Mouse (Mus musculus) cerebellum, postnatal 14 days (tissue): Measurements from ENCODE around the gene Gm49366.
"Not testable (repeated sequence)": the region's sequence is repeated elsewhere in the genome, so short reads cannot be mapped to it uniquely, and the experiment has no call there.

Experiments
- DNase-seq, 2 experiments: peaks; one replicate each; pipeline ENCODE4 v3.0.0; 2021; ENCODE audit warnings: mixed read lengths in 2 of 2

Gene Gm49366

GRCm38 (mm10) chr12:84094666-84095065 lies 55.9 kb downstream of the Gm49366 start:
- DNase-seq: not testable (repeated sequence)

GRCm38 (mm10) chr12:84099605-84100004 lies 60.9 kb downstream of the Gm49366 start:
- no peak for DNase-seq

DNA sequence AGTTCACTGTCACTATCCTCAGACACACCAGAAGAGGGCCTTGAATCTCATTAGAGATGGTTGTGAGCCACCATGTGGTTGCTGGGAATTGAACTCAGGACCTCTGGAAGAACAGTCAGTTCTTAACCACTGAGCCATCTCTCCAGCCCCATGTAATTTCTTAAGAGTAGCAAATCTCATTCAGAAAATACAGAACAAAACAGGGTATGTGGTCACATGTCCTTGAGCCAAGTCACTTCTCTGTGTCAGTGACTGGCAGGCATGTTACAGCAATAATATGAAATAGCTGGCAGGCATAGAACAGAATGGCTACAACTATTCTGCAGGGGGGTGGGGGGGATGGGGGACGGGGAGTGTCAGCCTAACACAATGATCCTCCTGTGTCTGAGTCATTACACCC lies 61.3 kb downstream of the Gm49366 start:
- no peak for DNase-seq

- DNase-seq: peak; percentile 52 to 60
Observed at GRCm38 (mm10) chr12:84100604-84101492, 62.1 kb downstream of the Gm49366 start, which contains the start of gene Acot6. Gene Acot6, plus strand, starts transcription at chr12:84100654.

DNA sequence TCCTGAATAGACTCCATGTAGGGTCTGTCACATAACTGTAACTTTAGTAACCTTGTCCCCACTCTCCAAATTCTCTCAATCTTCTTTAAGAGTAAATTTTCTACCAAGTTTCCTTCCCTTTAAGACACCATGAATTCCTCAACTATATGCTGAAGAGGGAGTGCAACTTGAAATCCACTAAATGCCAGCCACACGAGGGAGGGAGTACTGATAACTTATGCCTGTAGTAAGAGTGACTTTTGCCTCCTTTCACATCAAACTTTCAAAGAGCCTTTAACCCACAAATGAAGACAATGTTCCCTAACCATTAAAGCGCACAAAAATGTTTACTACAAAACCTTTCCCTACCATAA lies 62.7 kb downstream of the Gm49366 start:
- DNase-seq: no peak

- DNase-seq: no peak
Observed at GRCm38 (mm10) chr12:84107012-84107411, 68.3 kb downstream of the Gm49366 start.

DNA sequence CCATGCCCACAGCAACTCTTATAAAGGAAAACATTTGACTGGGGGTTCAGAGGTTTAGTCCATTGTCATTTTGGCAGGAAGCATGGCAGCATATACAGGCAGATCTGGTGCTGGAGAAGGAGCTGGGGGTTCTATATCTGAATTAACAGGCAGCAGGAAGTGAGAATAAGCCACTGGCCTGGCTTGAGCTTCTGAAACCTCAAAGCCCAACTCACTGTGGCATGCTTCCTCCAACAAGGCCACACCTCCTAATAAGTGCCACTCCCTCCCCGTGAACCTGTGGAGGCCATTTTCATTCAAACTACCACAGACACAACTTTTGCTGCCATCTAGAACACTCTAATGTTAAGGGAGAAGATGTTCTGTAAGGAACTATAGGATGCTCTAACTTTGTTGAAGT lies 69.0 kb downstream of the Gm49366 start:
- DNase-seq: no peak
